Mouse (Mus musculus) retina, embryonic 14.5 days (tissue): ENCODE results near the gene Gm3072.
"Not testable (repeated sequence)": the region's sequence is repeated elsewhere in the genome, so short reads cannot be mapped to it uniquely, and the experiment has no call there.

Experiments used
- DNase-seq: peaks from one replicate; pipeline ENCODE4 v3.0.0-alpha.2; 2015; ENCODE audit warnings: low spot score

Gene Gm3072

GRCm38 (mm10) chr14:41624512-41624911 lies at the start of gene Gm3072:
Gm3072 (minus strand) TSS chr14:41624612.
- DNase-seq: not testable (repeated sequence)

- not testable (repeated sequence) for DNase-seq
These were observed 23.8 kb upstream of the Gm3072 start for GRCm38 (mm10) chr14:41648176-41648575.

GRCm38 (mm10) chr14:41646387-41646786 lies 22.0 kb upstream of the Gm3072 start, which contains the start of gene Gm3676:
Gm3676 (minus strand) TSS chr14:41646487.
- DNase-seq: not testable (repeated sequence)

DNA sequence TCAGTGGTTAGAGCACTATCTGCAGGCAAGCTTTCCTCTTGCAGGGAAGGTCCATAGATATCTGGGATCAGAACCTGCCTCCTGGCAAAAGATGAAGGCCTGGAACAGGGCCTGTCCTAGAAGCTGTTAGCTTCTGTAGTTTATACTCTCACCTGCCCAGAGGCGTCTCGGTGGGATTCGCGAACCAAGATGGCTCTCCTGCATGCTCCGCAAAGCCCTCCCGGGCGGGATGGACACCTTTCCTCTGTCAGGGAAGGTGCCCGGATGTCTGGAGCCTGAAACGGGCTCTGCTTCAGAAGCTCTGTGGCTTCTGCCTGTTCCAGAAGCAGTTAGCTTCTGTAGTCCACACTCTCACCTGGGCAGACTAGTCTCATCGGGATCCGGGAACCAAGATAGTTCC lies 5.7 kb upstream of the Gm3072 start:
- not testable (repeated sequence) for DNase-seq

DNA sequence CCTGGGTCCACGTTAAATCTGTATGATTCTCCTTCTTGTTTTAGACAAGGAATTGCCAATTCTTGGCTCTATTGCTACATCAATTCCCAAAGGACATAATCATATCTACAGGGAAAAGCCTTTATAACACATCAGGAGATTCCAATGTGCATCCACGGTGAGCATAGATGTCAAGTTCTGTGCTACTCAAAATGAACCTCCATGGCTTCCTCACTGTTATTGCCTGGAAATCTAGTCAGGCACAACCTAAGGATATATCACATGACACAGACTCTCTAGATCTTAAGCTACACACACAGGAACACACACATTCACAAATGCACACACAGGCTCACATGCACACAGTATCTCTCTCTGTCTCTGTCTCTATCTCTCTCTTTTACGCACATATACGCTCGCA lies 1.9 kb downstream of the Gm3072 start:
- DNase-seq: not testable (repeated sequence)

DNA sequence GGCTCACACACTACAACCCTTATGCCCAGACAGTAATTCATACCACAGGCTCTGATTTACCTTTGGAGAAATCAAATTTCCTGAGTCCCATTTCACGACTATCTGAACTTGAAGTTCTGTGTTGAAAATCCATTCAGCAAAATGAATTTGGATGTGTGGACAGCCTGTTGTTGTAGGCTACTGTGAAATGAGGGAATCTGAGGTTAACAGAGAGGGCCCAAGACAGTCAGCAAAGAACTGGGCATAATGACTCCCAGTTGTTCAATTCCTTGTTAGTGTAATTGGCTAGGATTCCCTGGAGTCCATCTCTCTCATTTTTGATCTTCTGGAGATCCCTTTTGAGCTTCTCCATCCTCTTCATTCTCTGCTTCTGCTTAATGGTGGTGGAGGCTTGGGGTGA lies 13.7 kb downstream of the Gm3072 start:
- not testable (repeated sequence) for DNase-seq

- not testable (repeated sequence) for DNase-seq
These were observed 23.5 kb downstream of the Gm3072 start for GRCm38 (mm10) chr14:41600935-41601334.

GRCm38 (mm10) chr14:41586346-41586745 lies 38.1 kb downstream of the Gm3072 start:
- DNase-seq: not testable (repeated sequence)

GRCm38 (mm10) chr14:41572911-41573310 lies 51.5 kb downstream of the Gm3072 start, which contains the start of gene 1700049E17Rik2:
1700049E17Rik2 (plus strand) TSS chr14:41573211.
- not testable (repeated sequence) for DNase-seq
